Mouse (Mus musculus) adrenal gland, postnatal 36 days (tissue): ENCODE results near the gene Nfkbie. TPM values are rescaled to one million over a fixed set of nuclear protein-coding genes. Genes with fewer than 3 reads are reported as not detected.

Experiments used
- DNase-seq, 2 experiments: peaks; one replicate each; pipeline ENCODE4 v3.0.0; 2021; ENCODE audit warnings: mixed read lengths in 1 of 2
- total RNA-seq, 2 experiments: library from RNA; stranded (reverse); gene quantifications; 2 replicates each; pipeline ENCODE4 v1.2.3; 2021

The Nfkbie gene
- total RNA-seq, 2 experiments from 2014 or later = 3.7 TPM

DNA sequence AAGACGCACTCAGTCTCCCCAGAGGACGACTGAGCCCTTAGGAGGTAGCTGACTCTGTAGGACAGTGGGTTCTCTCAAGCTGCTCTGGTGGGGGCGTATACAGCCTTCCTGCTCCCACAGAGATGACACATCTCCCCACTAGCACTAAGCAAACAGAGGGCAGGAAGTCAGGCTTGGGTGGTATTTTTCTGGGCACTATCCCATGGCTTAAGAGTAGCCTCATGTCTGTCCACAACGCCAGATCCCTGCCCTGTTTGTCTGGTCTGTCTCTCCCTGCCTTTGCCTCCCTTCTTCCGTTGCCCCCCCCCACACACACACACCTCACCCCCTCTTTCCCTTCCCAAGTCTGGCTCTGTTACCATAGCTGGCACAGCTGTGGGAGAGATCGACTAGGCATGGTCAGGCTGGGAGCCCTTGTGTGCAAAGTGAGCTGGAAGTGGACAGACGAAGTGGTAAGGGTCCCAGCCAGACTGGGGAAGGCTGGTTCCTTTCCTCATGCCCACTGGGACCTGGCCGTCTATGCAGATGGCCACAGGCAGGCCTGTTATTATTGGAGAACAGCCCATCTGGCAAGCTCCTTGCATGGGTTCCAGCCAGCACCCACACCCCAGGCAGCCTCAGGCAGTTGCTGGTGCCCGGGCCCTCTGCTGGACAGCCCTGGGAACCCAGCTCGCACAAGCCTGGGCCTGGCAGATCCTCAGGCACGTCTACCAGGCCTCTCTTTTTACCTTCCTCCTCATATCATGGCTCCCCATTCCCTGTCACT lies 41.3 kb downstream of the Nfkbie start:
- DNase-seq = peak; percentile 90 to 91

DNA sequence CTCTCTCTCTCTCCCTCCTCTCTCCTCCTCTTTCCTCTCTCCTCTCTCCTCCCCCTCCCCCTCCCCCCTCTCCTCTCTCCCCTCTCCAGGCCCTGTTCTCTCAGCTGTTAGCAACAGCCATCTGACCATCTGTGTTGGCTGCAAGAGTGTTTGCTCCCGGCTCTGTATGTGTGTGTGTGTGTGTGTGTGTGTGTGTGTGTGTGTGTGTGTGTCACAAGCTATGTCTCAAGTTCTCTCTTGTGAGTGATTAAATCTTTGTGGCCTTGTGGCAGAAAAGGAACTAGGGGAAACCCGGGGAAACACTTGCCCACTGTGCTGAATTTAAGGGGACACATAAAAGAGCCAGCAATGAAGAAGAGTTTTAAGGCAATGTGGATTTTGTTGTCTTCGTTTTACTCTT lies 42.3 kb downstream of the Nfkbie start:
- DNase-seq = no peak

DNA sequence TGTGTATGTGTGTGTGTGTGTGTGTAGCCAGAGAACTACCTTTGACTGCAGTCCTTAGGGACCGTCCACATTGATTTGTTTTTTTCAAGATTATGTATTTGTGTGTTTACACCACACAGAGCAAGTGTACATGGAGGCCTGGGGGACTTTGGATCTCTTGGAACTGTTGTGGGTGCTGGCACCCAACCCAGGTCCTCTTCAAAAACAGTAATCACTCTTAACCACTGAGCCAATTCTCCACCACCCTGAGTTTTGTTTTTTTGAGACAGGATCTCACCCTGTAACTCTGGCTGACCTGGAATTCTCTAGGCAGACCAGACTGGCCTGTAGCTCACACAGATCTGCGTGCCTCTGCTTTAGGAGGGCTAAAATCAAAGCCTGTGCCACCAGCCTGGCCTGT lies 42.9 kb downstream of the Nfkbie start:
- no peak for DNase-seq

DNA sequence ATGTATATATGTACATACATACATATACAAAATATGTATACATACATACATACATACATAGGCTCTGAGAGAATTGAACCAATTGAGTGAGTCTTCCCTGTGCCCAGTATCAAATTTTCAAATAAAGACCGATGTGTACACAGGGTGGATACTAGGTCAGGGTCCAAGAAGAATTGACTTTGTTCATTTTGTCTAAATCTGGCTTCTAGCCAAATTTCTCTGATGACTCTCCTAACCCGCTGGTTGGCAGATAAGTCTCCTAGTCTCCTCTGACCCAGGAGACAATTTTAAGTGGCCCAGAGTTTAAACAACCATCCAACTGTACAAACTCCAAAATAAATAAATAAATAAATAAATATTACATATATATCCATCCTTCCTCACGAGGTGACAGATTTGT lies 43.4 kb downstream of the Nfkbie start:
- no peak for DNase-seq

- peak; percentile 84 to 89 for DNase-seq
Measured at GRCm38 (mm10) chr17:45599446-45600242, 44.1 kb downstream of the Nfkbie start, which contains the start of gene Slc29a1. Slc29a1 (minus strand) TSS chr17:45599606.

DNA sequence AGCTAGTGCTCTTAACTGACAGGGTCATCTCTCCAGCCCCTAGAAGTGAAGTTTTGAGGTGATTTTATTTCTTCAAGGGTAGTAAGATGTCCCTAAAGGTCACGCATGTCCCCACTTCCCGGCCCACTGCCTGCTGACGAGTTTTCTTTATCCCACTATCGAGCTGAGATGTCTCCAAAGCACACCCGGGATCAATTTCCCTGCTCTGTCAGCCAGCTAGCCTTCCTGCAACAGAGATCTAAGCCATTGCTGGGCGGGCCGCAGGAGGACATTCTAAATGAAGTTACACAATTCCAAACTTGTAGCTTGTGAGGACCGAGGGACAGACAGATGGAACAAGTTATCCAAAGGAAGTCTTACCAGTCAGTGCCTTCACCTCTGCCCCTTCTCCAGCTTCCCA lies 44.8 kb downstream of the Nfkbie start:
- DNase-seq = no peak

- no peak for DNase-seq
Measured at GRCm38 (mm10) chr17:45601325-45601724, 45.8 kb downstream of the Nfkbie start.

DNA sequence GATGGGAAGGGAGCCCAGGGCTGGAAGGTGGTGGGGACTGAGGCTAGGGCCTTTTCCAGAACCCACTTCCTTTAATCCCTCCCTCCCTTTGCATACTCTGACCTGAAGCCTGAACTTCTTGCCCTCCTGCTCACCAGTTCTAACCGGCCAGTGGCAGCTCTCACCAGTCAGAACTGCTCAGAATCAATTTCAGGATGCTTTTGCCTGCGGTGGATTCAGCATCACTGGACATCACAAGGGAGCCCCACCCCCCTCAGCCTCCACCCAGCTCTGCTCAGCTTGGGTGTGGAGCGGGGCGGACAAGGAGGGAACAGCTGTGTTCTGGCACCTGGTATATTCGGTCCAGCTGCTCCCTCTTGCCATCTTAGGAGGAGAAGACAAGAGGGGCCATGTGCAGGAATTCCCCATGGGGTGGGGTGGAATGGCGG lies 46.4 kb downstream of the Nfkbie start, which contains the start of gene Mymx:
TSS of gene Mymx (minus strand) at position 226 of the 428 bp plus-strand sequence.
- no peak for DNase-seq

DNA sequence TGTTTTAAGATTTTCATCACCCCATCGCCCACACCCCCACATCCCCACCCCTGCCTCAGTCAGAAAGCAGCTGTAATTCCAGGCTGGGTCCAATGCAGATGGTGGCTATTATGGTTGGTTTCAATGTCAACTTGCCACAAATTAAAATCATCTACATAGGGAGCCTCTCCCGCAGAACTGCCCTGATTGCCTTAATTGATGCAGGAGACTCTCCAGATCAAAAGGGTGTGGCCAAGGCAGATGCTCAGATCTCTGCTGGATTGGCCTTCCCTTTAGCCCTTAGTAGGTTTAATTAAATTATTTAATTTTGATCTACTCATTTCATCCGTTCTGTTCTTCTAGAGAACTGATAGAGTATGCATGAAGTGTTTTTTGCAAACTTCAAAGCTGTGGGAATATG lies 47.5 kb downstream of the Nfkbie start:
- no peak for DNase-seq

GRCm38 (mm10) chr17:45606992-45607879 lies 51.7 kb downstream of the Nfkbie start:
- DNase-seq = no peak

- DNase-seq = no peak
Measured at GRCm38 (mm10) chr17:45608396-45608795, 52.9 kb downstream of the Nfkbie start.

DNA sequence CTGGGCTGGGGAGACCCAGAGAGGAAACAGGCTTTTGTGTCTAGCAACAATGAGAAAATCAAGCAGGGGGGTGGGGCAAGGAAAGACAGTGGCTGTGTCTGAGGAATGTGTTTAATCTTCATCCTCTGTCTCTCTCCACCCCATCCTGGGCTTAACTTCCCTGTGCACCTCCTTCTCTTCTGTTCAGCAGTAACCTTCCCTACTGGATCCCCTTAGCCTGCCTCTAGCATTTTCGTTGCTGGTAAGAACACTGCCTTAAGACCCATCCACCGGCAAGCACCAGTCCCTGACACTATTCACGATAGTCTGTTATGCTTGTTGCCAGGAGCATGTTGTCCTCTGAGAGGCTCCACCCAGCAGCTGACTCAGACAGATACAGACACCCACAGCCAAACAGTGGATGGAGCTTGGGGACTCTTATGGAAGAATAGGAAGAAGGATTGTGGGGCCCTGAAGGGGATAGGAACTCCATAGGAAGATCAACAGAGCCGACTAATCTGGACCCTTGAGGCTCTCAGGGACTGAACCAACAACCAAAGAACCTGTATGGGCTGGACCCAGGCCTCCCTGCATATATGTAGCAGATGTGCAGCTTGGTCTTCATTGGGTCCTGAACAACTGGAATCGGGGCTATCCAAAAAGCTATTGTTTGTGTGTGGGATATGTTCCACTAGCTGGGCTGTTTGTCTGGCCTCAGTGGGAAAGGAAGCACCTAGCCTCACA lies 54.8 kb downstream of the Nfkbie start:
- peak; percentile 38 to 48 for DNase-seq

- no peak for DNase-seq
Measured at GRCm38 (mm10) chr17:45612008-45612407, 56.5 kb downstream of the Nfkbie start.

Other genes starting within 250 kb of the Nfkbie start
- gene Cdc5l, start 122.0 kb upstream of the Nfkbie start, total RNA-seq = 10 to 100 TPM; 41.3 to 46.8 TPM
- gene Spats1, start 80.3 kb upstream of the Nfkbie start, total RNA-seq = not detected
- gene Aars2, start 48.9 kb upstream of the Nfkbie start, total RNA-seq = 10 to 100 TPM; 16.8 to 17.4 TPM
- gene Tcte1, start 32.3 kb upstream of the Nfkbie start, total RNA-seq = not detected
- gene Tmem151b, start 6.0 kb upstream of the Nfkbie start, total RNA-seq = under 1 TPM; 0.13 to 0.23 TPM
- 10 to 100 TPM; 43.4 to 75.9 TPM for gene Slc35b2, start 8.2 kb downstream of the Nfkbie start, total RNA-seq
- gene Hsp90ab1, start 17.6 kb downstream of the Nfkbie start, total RNA-seq = 1,000 to 10,000 TPM; 1,888 to 2,360 TPM
- 100 to 1,000 TPM; 132 to 137 TPM for gene Slc29a1, start 43.9 kb downstream of the Nfkbie start, total RNA-seq
- gene Mymx, start 46.4 kb downstream of the Nfkbie start, total RNA-seq = not detected
- gene Capn11, start 103.6 kb downstream of the Nfkbie start, total RNA-seq = not detected
- gene Mrpl14, start 130.6 kb downstream of the Nfkbie start, total RNA-seq = 100 to 1,000 TPM; 115 to 118 TPM
- 10 to 100 TPM; 40.0 to 45.2 TPM for gene Tmem63b, start 131.2 kb downstream of the Nfkbie start, total RNA-seq
- gene 1600014C23Rik, start 178.1 kb downstream of the Nfkbie start, total RNA-seq = not detected